Mouse (Mus musculus) lung, adult 10 weeks (tissue): ENCODE results near the gene Zfp512. TPM values are rescaled to one million over a fixed set of nuclear protein-coding genes. Genes with fewer than 3 reads are reported as not detected.

Experiments
- polyA plus RNA-seq: library from polyadenylated mRNA; stranded (reverse); fragments of 350-450 nt; fragmentation: Illumina TruSeq; extraction: RNeasy Lipid Tissue Mini Kit (QIAGEN cat#74804); gene quantifications from one replicate; pipeline ENCODE4 v1.2.3, GENCODE M21; 2014; ENCODE audit warnings: low read depth, low replicate concordance; ENCODE audit not compliant: insufficient read depth

Zfp512 gene
- polyA plus RNA-seq, result 9.9 TPM

GRCm38 (mm10) chr5:31451878-31452561 is at the start of gene Zfp512:
Zfp512 (plus strand) TSS chr5:31452431.

GRCm38 (mm10) chr5:31485440-31485839 is 33.2 kb downstream of the Zfp512 start, which contains the start of gene 4930548H24Rik:
4930548H24Rik (plus strand) TSS chr5:31485740.

GRCm38 (mm10) chr5:31494513-31495297 is 42.5 kb downstream of the Zfp512 start, which contains the start of gene Gpn1:
Gpn1 (plus strand) TSS chr5:31494741.

GRCm38 (mm10) chr5:31526354-31527116 is 74.3 kb downstream of the Zfp512 start, which contains the start of gene Slc4a1ap:
Slc4a1ap (plus strand) TSS chr5:31526995.

GRCm38 (mm10) chr5:31527707-31528106 is 75.5 kb downstream of the Zfp512 start, which contains the start of gene Supt7l:
Supt7l (minus strand) TSS chr5:31527807.

Other genes starting within 250 kb of the Zfp512 start
- 39.6 TPM for gene Ppm1g, start 231.7 kb upstream of the Zfp512 start, polyA plus RNA-seq
- gene Nrbp1, start 211.6 kb upstream of the Zfp512 start, polyA plus RNA-seq, result 61.9 TPM
- gene Gm9970, start 211.2 kb upstream of the Zfp512 start, polyA plus RNA-seq, result not detected
- gene Krtcap3, start 200.7 kb upstream of the Zfp512 start, polyA plus RNA-seq, result 30.6 TPM
- 26.8 TPM for gene Ift172, start 161.3 kb upstream of the Zfp512 start, polyA plus RNA-seq
- gene Fndc4, start 156.4 kb upstream of the Zfp512 start, polyA plus RNA-seq, result 6.1 TPM
- not detected for gene Gckr, start 155.0 kb upstream of the Zfp512 start, polyA plus RNA-seq
- gene 4930548H24Rik, start 33.3 kb downstream of the Zfp512 start, polyA plus RNA-seq, result not detected
- 12.7 TPM for gene Gpn1, start 42.3 kb downstream of the Zfp512 start, polyA plus RNA-seq
- 17.6 TPM for gene Slc4a1ap, start 74.6 kb downstream of the Zfp512 start, polyA plus RNA-seq
- gene Supt7l, start 75.4 kb downstream of the Zfp512 start, polyA plus RNA-seq, result 7.1 TPM
- gene Mrpl33, start 144.5 kb downstream of the Zfp512 start, polyA plus RNA-seq, result 219 TPM
- 6.2 TPM for gene Rbks, start 245.2 kb downstream of the Zfp512 start, polyA plus RNA-seq
- gene Babam2, start 245.3 kb downstream of the Zfp512 start, polyA plus RNA-seq, result 24.9 TPM